ENCODE assay signal across 22 mouse cellular contexts in the genomic region with DNA sequence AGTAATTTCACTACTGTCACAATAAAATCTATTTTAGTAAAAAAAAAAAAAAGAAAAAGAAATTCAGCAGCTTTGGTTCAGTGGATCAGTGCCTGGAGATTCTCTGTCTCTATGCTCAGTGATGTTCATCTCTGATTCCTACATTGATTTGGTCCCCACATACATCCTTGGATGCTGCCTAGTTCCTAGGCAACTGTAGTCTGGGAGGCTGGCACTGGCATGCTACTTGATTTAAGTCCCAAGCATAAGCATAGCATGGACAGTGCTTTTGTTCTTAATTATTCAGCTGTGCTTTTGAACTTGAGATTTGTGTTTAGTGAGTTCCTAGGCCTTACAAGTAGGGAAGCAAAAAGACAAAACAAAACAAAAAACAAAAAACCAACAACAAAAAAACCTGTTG.
DNase-seq lines count a peak whose midpoint lies in the region; ATAC-seq lines count a peak whose summit lies in the region.
"Had no signal": no experiment of that assay in that cellular context is flagged by ENCODE, and none has a peak within 500 bp of the region (broad histone marks: within the 10 kb centered on the region; RNA-seq: fewer than 3 reads in every experiment).

No protein-coding gene starts in this region.

- no peak overlapping the region for H3K4me3 ChIP-seq in midbrain, embryonic 12.5 days
- no peak overlapping the region for H3K4me3 ChIP-seq in midbrain, embryonic 10.5 days
- H3K4me3 ChIP-seq in forebrain, embryonic 16.5 days (replicated peaks; ENCODE audit: low read length): no peak overlapping the region
- no peak overlapping the region for H3K4me3 ChIP-seq in midbrain, embryonic 14.5 days (replicated peaks; ENCODE audit: low read depth, low read length)
- H3K4me3 ChIP-seq: embryonic facial prominence, embryonic 10.5 days; left cerebral cortex, adult 2 months; megakaryocyte, embryonic 14.5 days had no signal

- no peaks in the 10 kb centered on the region for H3K36me3 ChIP-seq in midbrain, embryonic 12.5 days
- no peaks in the 10 kb centered on the region for H3K36me3 ChIP-seq in midbrain, embryonic 10.5 days
- H3K36me3 ChIP-seq in forebrain, embryonic 16.5 days (ENCODE audit: control insufficient read depth, insufficient read depth): no peaks in the 10 kb centered on the region
- H3K36me3 ChIP-seq in midbrain, embryonic 14.5 days (ENCODE audit: control insufficient read depth, insufficient read depth, low read length): no peaks in the 10 kb centered on the region
- H3K36me3 ChIP-seq: embryonic facial prominence, embryonic 10.5 days had no signal

- no peaks in the 10 kb centered on the region for H3K4me1 ChIP-seq in midbrain, embryonic 12.5 days
- H3K4me1 ChIP-seq in midbrain, embryonic 10.5 days: no peaks in the 10 kb centered on the region
- no peaks in the 10 kb centered on the region for H3K4me1 ChIP-seq in forebrain, embryonic 16.5 days (replicated peaks; ENCODE audit: control insufficient read depth, insufficient read depth, low read length)
- no peaks in the 10 kb centered on the region for H3K4me1 ChIP-seq in midbrain, embryonic 14.5 days (ENCODE audit: control insufficient read depth, insufficient read depth, low read length)
- H3K4me1 ChIP-seq: megakaryocyte, embryonic 14.5 days had no signal

- no peaks in the 10 kb centered on the region for H3K27me3 ChIP-seq in midbrain, embryonic 12.5 days
- H3K27me3 ChIP-seq in midbrain, embryonic 10.5 days (ENCODE audit: low read depth, poor library complexity, severe bottlenecking): no peaks in the 10 kb centered on the region
- H3K27me3 ChIP-seq in forebrain, embryonic 16.5 days (replicated peaks; ENCODE audit: control insufficient read depth, insufficient read depth, low read length): no peaks in the 10 kb centered on the region
- H3K27me3 ChIP-seq in midbrain, embryonic 14.5 days (ENCODE audit: control insufficient read depth, insufficient read depth, low read length): no peaks in the 10 kb centered on the region

- H3K9ac ChIP-seq in midbrain, embryonic 12.5 days (replicated peaks): no peak overlapping the region
- H3K9ac ChIP-seq in forebrain, embryonic 16.5 days (replicated peaks; ENCODE audit: low read depth, low read length): no peak overlapping the region
- H3K9ac ChIP-seq in midbrain, embryonic 14.5 days (replicated peaks; ENCODE audit: low read length): no peak overlapping the region

- peak; percentile 12 for DNase-seq in embryo, embryonic 11 days
- DNase-seq in embryo, embryonic 10.5 days (ENCODE audit: low spot score): no peak
- DNase-seq in midbrain, embryonic 10.5 days (ENCODE audit: low spot score): no peak
- peak; percentile 38 for DNase-seq in midbrain, embryonic 14.5 days
- no peak for DNase-seq in cerebellum, adult 8-10 months
- no peak for DNase-seq in layer of hippocampus, adult 9-11 months
- DNase-seq: adrenal gland, postnatal 10 days; cerebellum, adult 11-12 months; cerebellum, postnatal 25 days; heart, postnatal 10 days; kidney, adult 11 months; kidney, postnatal 10 days; lung, adult 18-20 months; spleen, adult 18-20 months; thymus, postnatal 25 days had no signal

- H3K27ac ChIP-seq in midbrain, embryonic 12.5 days (replicated peaks): no peak overlapping the region
- no peak overlapping the region for H3K27ac ChIP-seq in midbrain, embryonic 10.5 days (replicated peaks)
- no peak overlapping the region for H3K27ac ChIP-seq in forebrain, embryonic 16.5 days (ENCODE audit: low read length)
- no peak overlapping the region for H3K27ac ChIP-seq in midbrain, embryonic 14.5 days (replicated peaks; ENCODE audit: low read depth, low read length)
- H3K27ac ChIP-seq: embryonic facial prominence, embryonic 10.5 days; left cerebral cortex, adult 2 months had no signal

- no peak overlapping the region for H3K4me2 ChIP-seq in midbrain, embryonic 12.5 days (replicated peaks)
- no peak overlapping the region for H3K4me2 ChIP-seq in forebrain, embryonic 16.5 days (ENCODE audit: low read length)
- no peak overlapping the region for H3K4me2 ChIP-seq in midbrain, embryonic 14.5 days (ENCODE audit: low read length)
- H3K4me2 ChIP-seq: heart, embryonic 11.5 days; liver, embryonic 11.5 days had no signal

- H3K9me3 ChIP-seq in midbrain, embryonic 12.5 days: no peaks in the 10 kb centered on the region
- no peaks in the 10 kb centered on the region for H3K9me3 ChIP-seq in midbrain, embryonic 10.5 days (replicated peaks)
- no peaks in the 10 kb centered on the region for H3K9me3 ChIP-seq in forebrain, embryonic 16.5 days (ENCODE audit: control insufficient read depth, low read length)
- H3K9me3 ChIP-seq in midbrain, embryonic 14.5 days (ENCODE audit: control insufficient read depth, low read length): no peaks in the 10 kb centered on the region
- H3K9me3 ChIP-seq: embryonic facial prominence, embryonic 10.5 days; megakaryocyte, embryonic 14.5 days had no signal

- peak; percentile 79 for ATAC-seq in midbrain, embryonic 12.5 days (ENCODE audit: low FRiP score, low read depth)
- 0 out of 2 replicates have a peak, but pooled peaks have one; percentile 43 for ATAC-seq in forebrain, embryonic 16.5 days
- peak; percentile 43; the same call in 1 of the 2 replicates for ATAC-seq in midbrain, embryonic 14.5 days (ENCODE audit: low FRiP score, low TSS enrichment)

Comparison
In these comparisons a context has a peak if more than half of its experiments do, and no peak if none do; other contexts are left out.
1. DNase-seq: peak in embryo, embryonic 11 days (single experiment) and midbrain, embryonic 14.5 days (single experiment); none in embryo, embryonic 10.5 days (single experiment), midbrain, embryonic 10.5 days (single experiment), cerebellum, adult 8-10 months (single experiment) and layer of hippocampus, adult 9-11 months (single experiment).
2. Peak in every context shown above with its lines, with median percentiles within 50 percentile points of each other: ATAC-seq.